Mouse (Mus musculus) kidney, embryonic 14.5 days (tissue): ENCODE data around the gene Zfp966. TPM values are rescaled to one million over a fixed set of nuclear protein-coding genes. Genes with fewer than 3 reads are reported as not detected.
"Not testable (repeated sequence)": the region's sequence is repeated elsewhere in the genome, so short reads cannot be mapped to it uniquely, and the experiment has no call there.

ENCODE experiments used
- ATAC-seq: fragments of 200-750 bp; cut with Nextera tagmentation; 2 replicates; pipeline ENCODE4 v1.8.0; 2017; ENCODE audit warnings: moderate number of reproducible peaks, mild to moderate bottlenecking, moderate TSS enrichment, moderate library complexity; ENCODE audit not compliant: low FRiP score, low TSS enrichment
- H3K27ac ChIP-seq: fragments of 300-500 bp; sonication (generic); 2 replicates; pipeline ENCODE4 v1.5.1; 2014; ENCODE audit warnings: low read depth, mild to moderate bottlenecking, low read length, moderate library complexity, mixed read lengths
- H3K27me3 ChIP-seq: fragments of 300-500 bp; sonication (generic); 2 replicates; pipeline ENCODE4 v1.6.1; 2014; ENCODE audit warnings: mild to moderate bottlenecking, low read length; ENCODE audit not compliant: control insufficient read depth, insufficient read depth
- H3K36me3 ChIP-seq: fragments of 300-500 bp; sonication (generic); 2 replicates; pipeline ENCODE4 v1.6.1; 2014; ENCODE audit warnings: low read length, mixed read lengths; ENCODE audit not compliant: control insufficient read depth, insufficient read depth
- H3K4me1 ChIP-seq: fragments of 300-500 bp; sonication (generic); 2 replicates; pipeline ENCODE4 v1.6.1; 2014; ENCODE audit warnings: low read length, mixed read lengths; ENCODE audit not compliant: control insufficient read depth, insufficient read depth
- H3K4me2 ChIP-seq: fragments of 300-500 bp; sonication (generic); replicated peaks from 2 replicates; pipeline ENCODE4 v1.6.1; 2014; ENCODE audit warnings: low read depth, mild to moderate bottlenecking, low read length
- H3K4me3 ChIP-seq: fragments of 300-500 bp; sonication (generic); 2 replicates; pipeline ENCODE4 v1.5.1; 2014; ENCODE audit warnings: mild to moderate bottlenecking, low read length
- H3K9ac ChIP-seq: fragments of 300-500 bp; sonication (generic); 2 replicates; pipeline ENCODE4 v1.6.1; 2014; ENCODE audit warnings: low read depth, mild to moderate bottlenecking, low read length, moderate library complexity
- H3K9me3 ChIP-seq: fragments of 300-500 bp; sonication (generic); 2 replicates; pipeline ENCODE4 v1.6.1; 2016; ENCODE audit warnings: low read length; ENCODE audit not compliant: control insufficient read depth
- WGBS: fragments of 180-500 bp; shearing (Covaris S2); extraction: QIAGEN DNeasy Blood & Tissue Kit; methylation state at CpG from one replicate; pipeline ENCODE4 v1.1.7; 2014; 5-methylcytosine and 5-hydroxymethylcytosine counted together
- polyA plus RNA-seq: library from polyadenylated mRNA; unstranded; fragments of >200 nt; fragmentation: Nextera tagmentation; extraction: Ambion mirVana; gene quantifications from 2 replicates; pipeline ENCODE4 v1.2.1, GENCODE M21; 2014

The Zfp966 gene
- 2.6 and 6.4 TPM in 2 replicates for polyA plus RNA-seq

- H3K4me3 ChIP-seq, H3K9me3 ChIP-seq, H3K4me2 ChIP-seq, H3K36me3 ChIP-seq, ATAC-seq, H3K27ac ChIP-seq, H3K4me1 ChIP-seq, H3K9ac ChIP-seq, H3K27me3 ChIP-seq: not testable (repeated sequence)
- no CpG with 5 or more reads among the region's 6 CpGs for WGBS
Observed at GRCm38 (mm10) chr2:175931000-175931399, at the start of gene Zfp966. Gene Zfp966 (minus strand): TSS chr2:175931100.

- H3K9me3 ChIP-seq, ATAC-seq, H3K4me1 ChIP-seq, H3K27ac ChIP-seq, H3K4me2 ChIP-seq, H3K36me3 ChIP-seq, H3K4me3 ChIP-seq, H3K9ac ChIP-seq, H3K27me3 ChIP-seq: not testable (repeated sequence)
- WGBS, result no CpG with 5 or more reads among the region's 4 CpGs
Observed at GRCm38 (mm10) chr2:175965031-175965430, 34.1 kb upstream of the Zfp966 start, which contains the start of gene Gm2026. Gene Gm2026 (plus strand): TSS chr2:175965331.

DNA sequence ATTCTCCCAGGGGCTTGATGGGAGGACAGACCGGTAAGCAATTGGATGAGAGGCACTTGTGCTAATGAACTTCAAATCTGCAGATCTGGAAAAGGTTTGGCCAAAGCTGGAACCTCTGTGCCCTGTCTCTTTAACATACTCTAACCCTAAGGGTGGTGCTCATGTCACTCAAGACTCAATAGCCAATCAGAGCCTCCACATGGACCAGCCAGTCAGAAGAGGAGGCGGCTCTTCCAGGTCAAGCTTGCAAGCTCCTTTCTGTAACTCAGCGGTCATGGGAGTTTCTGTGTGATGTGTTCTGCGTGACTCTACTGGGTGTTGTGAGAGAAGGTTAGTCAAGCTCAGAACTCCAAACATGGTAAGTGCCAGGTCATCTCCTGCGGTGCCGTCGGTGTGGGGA is 61.9 kb downstream of the Zfp966 start, which contains the start of gene Gm6710:
Gene Gm6710, plus strand, starts transcription at position 196 of the 400 bp plus-strand sequence.
- H3K9me3 ChIP-seq, H3K4me3 ChIP-seq, H3K9ac ChIP-seq, H3K27me3 ChIP-seq, H3K4me2 ChIP-seq, ATAC-seq, H3K27ac ChIP-seq, H3K4me1 ChIP-seq, H3K36me3 ChIP-seq: not testable (repeated sequence)
- WGBS, result no CpG with 5 or more reads among the region's 7 CpGs

Other genes with a start within 250 kb of the Zfp966 start
- 13.9 and 29.0 TPM in 2 replicates for gene Zfp969, start 227.5 kb downstream of the Zfp966 start, polyA plus RNA-seq
- not detected in 2 replicates for gene Gm2007, start 189.6 kb downstream of the Zfp966 start, polyA plus RNA-seq
- 1.8 and 5.6 TPM in 2 replicates for gene Gm14288, start 130.0 kb downstream of the Zfp966 start, polyA plus RNA-seq
- 23.8 and 27.7 TPM in 2 replicates for gene Gm6710, start 61.9 kb downstream of the Zfp966 start, polyA plus RNA-seq
- gene Gm2026, start 34.2 kb upstream of the Zfp966 start, polyA plus RNA-seq, result 22.5 and 25.3 TPM in 2 replicates
- 1.4 and 1.7 TPM in 2 replicates for gene Gm2004, start 218.7 kb upstream of the Zfp966 start, polyA plus RNA-seq